Mouse (Mus musculus) kidney, adult 2 months (tissue): ENCODE data around the gene Dck.

Experiments
- CTCF ChIP-seq: fragments of 200-500 bp; conservative IDR thresholded peaks from 2 replicates; pipeline ENCODE4 v1.5.1; 2011; ENCODE audit warnings: low read depth, mild to moderate bottlenecking, control low read depth, low read length, moderate library complexity, mixed read lengths; ENCODE audit not compliant: insufficient read depth, insufficient read length
- POLR2A ChIP-seq: fragments of 200-500 bp; IDR thresholded peaks from one replicate; pipeline ENCODE4 v1.6.1; 2011; ENCODE audit warnings: low read depth, low read length, control low read depth

DNA sequence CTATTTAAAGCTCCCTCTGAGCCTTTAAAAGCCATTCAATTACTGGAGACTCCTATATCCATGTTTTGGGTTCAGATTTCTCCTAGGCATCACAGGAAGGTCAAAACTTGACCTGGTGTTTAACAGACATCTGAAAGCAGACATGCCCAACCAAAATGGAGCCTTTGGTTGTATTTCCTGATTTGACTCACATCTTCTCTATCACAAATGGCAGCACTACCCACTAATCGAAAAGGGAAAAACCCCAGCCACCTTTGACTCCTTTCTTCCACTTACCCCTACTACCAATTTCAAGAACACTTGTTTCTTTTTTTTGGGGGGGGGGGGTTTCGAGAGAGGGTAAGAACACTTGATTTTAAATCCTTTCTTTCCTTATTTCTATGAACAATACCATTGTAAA lies 47.8 kb upstream of the Dck start:
- TF ChIP-seq POLR2A (no peak), CTCF (no peak)
